Mouse (Mus musculus) midbrain, embryonic 12.5 days (tissue): Measurements from ENCODE around the gene Shoc2. TPM values are rescaled to one million over a fixed set of nuclear protein-coding genes. Genes with fewer than 3 reads are reported as not detected.
A peak's percentile ranks its signal among the peaks of the same experiment; 100 is the strongest.
"Not testable (repeated sequence)": the region's sequence is repeated elsewhere in the genome, so short reads cannot be mapped to it uniquely, and the experiment has no call there.

ENCODE experiments used
- ATAC-seq: fragments of 200-750 bp; cut with Nextera tagmentation; 2 replicates; pipeline ENCODE4 v1.8.0; 2017; ENCODE audit warnings: low read depth, moderate TSS enrichment, moderate library complexity; ENCODE audit not compliant: low FRiP score
- H3K27ac ChIP-seq: fragments of 300-500 bp; sonication (generic); replicated peaks from 2 replicates; pipeline ENCODE4 v1.5.1; 2016; ENCODE audit warnings: mild to moderate bottlenecking
- H3K27me3 ChIP-seq: fragments of 300-500 bp; sonication (generic); 2 replicates; pipeline ENCODE4 v1.6.1; 2016; ENCODE audit warnings: mild to moderate bottlenecking
- H3K36me3 ChIP-seq: fragments of 300-500 bp; sonication (generic); 2 replicates; pipeline ENCODE4 v1.6.1; 2016
- H3K4me1 ChIP-seq: fragments of 300-500 bp; sonication (generic); 2 replicates; pipeline ENCODE4 v1.6.1; 2016
- H3K4me2 ChIP-seq: fragments of 300-500 bp; sonication (generic); replicated peaks from 2 replicates; pipeline ENCODE4 v1.6.1; 2016; ENCODE audit warnings: mild to moderate bottlenecking, moderate library complexity
- H3K4me3 ChIP-seq: fragments of 300-500 bp; sonication (generic); 2 replicates; pipeline ENCODE4 v1.5.1; 2016; ENCODE audit warnings: mild to moderate bottlenecking
- H3K9ac ChIP-seq: fragments of 300-500 bp; sonication (generic); replicated peaks from 2 replicates; pipeline ENCODE4 v1.6.1; 2016; ENCODE audit warnings: mild to moderate bottlenecking, moderate library complexity
- H3K9me3 ChIP-seq: fragments of 300-500 bp; sonication (generic); 2 replicates; pipeline ENCODE4 v1.6.1; 2016; ENCODE audit warnings: mild to moderate bottlenecking
- WGBS: fragments of 180-500 bp; shearing (Covaris S2); methylation state at CpG from one replicate; pipeline ENCODE4 v1.1.7; 2016; 5-methylcytosine and 5-hydroxymethylcytosine counted together
- polyA plus RNA-seq: library from polyadenylated mRNA; unstranded; fragments of >200 nt; fragmentation: Nextera tagmentation; extraction: Ambion mirVana; gene quantifications from 2 replicates; pipeline ENCODE4 v1.2.1, GENCODE M21; 2016

The Shoc2 gene
- polyA plus RNA-seq, 1 experiment from 2014 or later = 71.3 TPM

DNA sequence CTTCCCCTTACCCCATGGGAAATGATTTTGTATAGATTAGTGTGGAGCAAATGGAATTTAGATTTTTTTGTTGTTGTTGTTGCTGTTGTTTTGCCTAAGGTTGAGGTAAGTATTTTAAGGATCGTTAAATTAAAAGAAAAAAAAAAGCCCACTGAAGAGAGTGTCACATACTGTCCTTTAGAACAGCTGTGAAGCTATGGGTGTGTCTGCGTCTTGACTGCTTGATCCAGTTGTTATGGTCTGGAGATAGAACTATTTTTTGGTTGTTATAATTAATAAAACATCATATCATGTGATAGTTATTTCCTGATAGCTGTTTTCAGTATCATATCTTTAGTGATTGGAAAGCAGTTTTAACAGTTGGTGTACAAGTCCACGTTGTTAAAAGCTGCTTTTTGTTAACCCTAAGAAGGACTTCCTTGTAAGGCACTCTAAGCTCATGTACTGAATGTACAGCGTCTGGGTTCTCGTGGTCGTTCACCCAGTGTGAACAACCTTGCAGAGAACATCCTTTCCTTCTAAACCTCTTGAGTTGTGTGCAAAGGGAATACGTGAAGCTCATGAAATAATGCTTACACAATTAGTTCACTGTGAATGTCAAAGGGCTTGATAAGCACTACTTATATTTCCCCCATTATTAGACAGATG is 39.1 kb upstream of the Shoc2 start:
- peaks cover 9% of the 10 kb centered on the region for H3K36me3 ChIP-seq
- no peaks in the 10 kb centered on the region for H3K9me3 ChIP-seq
- H3K4me3 ChIP-seq = peak overlapping the region; percentile 98
- H3K4me2 ChIP-seq = peak overlapping the region; percentile 67
- peaks cover 9% of the 10 kb centered on the region; the same call in 1 of the 2 replicates for H3K27me3 ChIP-seq
- no peak overlapping the region for H3K9ac ChIP-seq
- ATAC-seq = no peak
- H3K27ac ChIP-seq = no peak overlapping the region
- H3K4me1 ChIP-seq = peaks cover 14% of the 10 kb centered on the region
- 76% methylated on average over 7 of the region's 7 CpGs for WGBS

GRCm38 (mm10) chr19:53906033-53906702 is 37.9 kb upstream of the Shoc2 start:
- H3K4me3 ChIP-seq = no peak overlapping the region
- peaks cover 14% of the 10 kb centered on the region for H3K4me1 ChIP-seq
- H3K36me3 ChIP-seq = peaks cover 11% of the 10 kb centered on the region
- H3K27me3 ChIP-seq = no peaks in the 10 kb centered on the region
- H3K9ac ChIP-seq = no peak overlapping the region
- no peak overlapping the region for H3K4me2 ChIP-seq
- 75% methylated on average over 6 of the region's 6 CpGs for WGBS
- no peak overlapping the region for H3K27ac ChIP-seq
- H3K9me3 ChIP-seq = no peaks in the 10 kb centered on the region
- no peak for ATAC-seq

GRCm38 (mm10) chr19:53906703-53907070 is 37.4 kb upstream of the Shoc2 start:
- ATAC-seq, H3K27ac ChIP-seq, H3K27me3 ChIP-seq, H3K4me2 ChIP-seq, H3K9ac ChIP-seq, H3K9me3 ChIP-seq, H3K4me3 ChIP-seq: not testable (repeated sequence)
- peaks cover 14% of the 10 kb centered on the region for H3K4me1 ChIP-seq
- peaks cover 14% of the 10 kb centered on the region for H3K36me3 ChIP-seq

DNA sequence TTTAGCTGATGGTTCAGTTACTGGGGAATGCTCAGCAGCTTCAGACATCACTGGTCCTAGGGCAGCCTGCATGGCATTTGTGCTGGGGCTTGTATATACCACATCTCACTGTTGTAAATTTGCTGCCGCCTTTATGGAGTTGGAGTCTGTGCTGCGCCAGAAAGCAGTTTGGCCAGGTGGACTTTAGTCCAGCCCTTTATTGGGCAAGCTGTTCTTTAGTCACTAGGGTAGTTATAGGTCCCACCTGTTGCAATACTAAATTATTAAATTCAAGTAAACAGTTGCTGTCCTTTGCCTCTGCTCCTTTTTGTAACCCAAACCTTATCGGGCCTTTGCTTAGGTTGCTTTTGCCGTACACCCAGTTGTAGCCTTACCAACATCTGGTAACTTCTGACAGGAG is 29.2 kb upstream of the Shoc2 start:
- no peak overlapping the region for H3K27ac ChIP-seq
- peaks cover 73% of the 10 kb centered on the region for H3K36me3 ChIP-seq
- H3K27me3 ChIP-seq = no peaks in the 10 kb centered on the region
- WGBS = 95% methylated on average over 4 of the region's 4 CpGs
- H3K9me3 ChIP-seq = no peaks in the 10 kb centered on the region
- H3K4me3 ChIP-seq = no peak overlapping the region
- no peak overlapping the region for H3K9ac ChIP-seq
- no peak for ATAC-seq
- no peaks in the 10 kb centered on the region for H3K4me1 ChIP-seq
- no peak overlapping the region for H3K4me2 ChIP-seq

DNA sequence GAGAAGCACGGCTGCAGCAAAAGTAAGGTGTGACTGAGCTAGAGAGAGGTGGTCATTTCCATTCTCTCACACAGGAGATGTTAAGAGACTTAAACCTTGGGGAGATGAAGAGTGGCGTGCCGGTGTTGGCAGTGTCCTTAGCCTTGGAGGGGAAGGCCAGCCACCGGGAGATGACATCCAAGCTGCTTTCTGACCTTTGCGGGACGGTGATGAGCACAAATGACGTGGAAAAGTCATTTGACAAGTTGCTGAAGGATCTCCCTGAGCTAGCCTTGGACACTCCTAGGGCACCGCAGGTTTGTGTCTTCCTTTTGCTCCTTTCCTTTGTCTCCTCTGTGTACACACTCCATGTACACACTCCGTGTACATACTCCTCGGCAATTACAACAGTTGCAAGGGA is 24.6 kb upstream of the Shoc2 start:
- Histone ChIP-seq H3K9me3 (0 out of 2 replicates have a peak, but pooled peaks cover under 1% of the 10 kb centered on the region), H3K4me3 (no peak overlapping the region), H3K27me3 (no peaks in the 10 kb centered on the region), H3K9ac (no peak overlapping the region), H3K36me3 (peaks cover 70% of the 10 kb centered on the region), H3K4me1 (no peaks in the 10 kb centered on the region), H3K4me2 (no peak overlapping the region), H3K27ac (no peak overlapping the region)
- no peak for ATAC-seq
- 90% methylated on average over 10 of the region's 10 CpGs for WGBS

GRCm38 (mm10) chr19:53921996-53922395 is 22.1 kb upstream of the Shoc2 start:
- H3K4me2 ChIP-seq = not testable (repeated sequence)
- WGBS = 89% methylated on average over 3 of the region's 3 CpGs
- peaks cover 55% of the 10 kb centered on the region for H3K36me3 ChIP-seq

DNA sequence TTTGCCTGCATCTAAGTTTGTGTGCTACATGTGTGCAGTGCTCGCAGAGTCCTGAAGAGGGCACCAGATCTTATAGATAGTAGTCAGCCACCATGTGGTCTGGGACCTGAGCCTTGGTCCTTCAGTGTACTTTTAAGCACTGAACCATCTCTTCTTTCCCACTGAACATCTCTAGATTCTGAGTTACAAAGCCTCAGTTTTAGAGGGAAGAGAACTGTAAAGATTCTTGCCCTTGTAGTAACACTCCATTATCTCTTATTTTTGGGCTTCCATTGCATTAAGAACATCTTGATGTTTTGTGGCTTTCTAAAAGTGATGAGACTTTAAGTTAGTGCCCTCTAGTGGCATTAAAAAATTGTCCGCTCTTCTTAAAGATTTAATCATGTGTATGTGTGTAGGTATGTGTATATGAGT is 18.8 kb upstream of the Shoc2 start:
- WGBS = 89% methylated on average over 2 of the region's 2 CpGs
- Histone ChIP-seq H3K4me1 (no peaks in the 10 kb centered on the region), H3K27ac (no peak overlapping the region), H3K27me3 (no peaks in the 10 kb centered on the region), H3K4me2 (no peak overlapping the region), H3K9me3 (0 out of 2 replicates have a peak, but pooled peaks cover 2% of the 10 kb centered on the region), H3K9ac (no peak overlapping the region), H3K36me3 (peaks cover 42% of the 10 kb centered on the region), H3K4me3 (no peak overlapping the region)
- ATAC-seq = no peak

More at GRCm38 (mm10) chr19:53921996-53922395, 22.1 kb upstream of the Shoc2 start:
- not testable (repeated sequence) for H3K9ac ChIP-seq, H3K27ac ChIP-seq, H3K4me3 ChIP-seq, H3K4me1 ChIP-seq, H3K27me3 ChIP-seq, H3K9me3 ChIP-seq, ATAC-seq

DNA sequence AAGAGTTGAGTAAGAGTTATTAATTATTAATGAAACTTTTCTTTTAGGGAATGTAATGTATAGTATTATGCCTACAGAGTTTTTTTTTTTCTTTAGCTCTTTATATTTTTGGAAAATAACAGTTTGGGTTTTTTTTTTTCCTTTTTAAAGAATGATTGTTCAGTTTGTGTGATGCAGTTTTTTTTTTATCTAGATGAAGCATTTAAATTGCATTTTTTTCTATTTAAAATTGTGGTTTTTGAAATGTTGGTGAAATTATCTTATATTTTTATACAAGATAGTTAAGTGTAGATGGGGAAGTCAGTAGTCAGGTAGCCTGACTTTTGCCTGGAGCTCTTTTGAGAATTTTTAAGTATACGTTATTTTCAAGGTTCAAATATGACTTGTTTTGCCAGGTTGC is 17.4 kb upstream of the Shoc2 start:
- 0 out of 2 replicates have a peak, but pooled peaks cover 2% of the 10 kb centered on the region for H3K9me3 ChIP-seq
- H3K4me2 ChIP-seq = no peak overlapping the region
- no peak overlapping the region for H3K27ac ChIP-seq
- no peaks in the 10 kb centered on the region for H3K27me3 ChIP-seq
- no peaks in the 10 kb centered on the region for H3K4me1 ChIP-seq
- no peak overlapping the region for H3K4me3 ChIP-seq
- WGBS = 93% methylated on average over 1 of the region's 1 CpGs
- H3K36me3 ChIP-seq = peaks cover 47% of the 10 kb centered on the region
- H3K9ac ChIP-seq = no peak overlapping the region
- ATAC-seq = no peak

- no peak overlapping the region for H3K4me2 ChIP-seq
- H3K36me3 ChIP-seq = peaks cover 46% of the 10 kb centered on the region
- H3K4me1 ChIP-seq = no peaks in the 10 kb centered on the region
- no peak for ATAC-seq
- 90% methylated on average over 3 of the region's 3 CpGs for WGBS
- H3K27me3 ChIP-seq = no peaks in the 10 kb centered on the region
- H3K9ac ChIP-seq = no peak overlapping the region
- no peak overlapping the region for H3K27ac ChIP-seq
- no peak overlapping the region for H3K4me3 ChIP-seq
- 0 out of 2 replicates have a peak, but pooled peaks cover 2% of the 10 kb centered on the region for H3K9me3 ChIP-seq
Observed at GRCm38 (mm10) chr19:53929218-53929617, 14.9 kb upstream of the Shoc2 start.

DNA sequence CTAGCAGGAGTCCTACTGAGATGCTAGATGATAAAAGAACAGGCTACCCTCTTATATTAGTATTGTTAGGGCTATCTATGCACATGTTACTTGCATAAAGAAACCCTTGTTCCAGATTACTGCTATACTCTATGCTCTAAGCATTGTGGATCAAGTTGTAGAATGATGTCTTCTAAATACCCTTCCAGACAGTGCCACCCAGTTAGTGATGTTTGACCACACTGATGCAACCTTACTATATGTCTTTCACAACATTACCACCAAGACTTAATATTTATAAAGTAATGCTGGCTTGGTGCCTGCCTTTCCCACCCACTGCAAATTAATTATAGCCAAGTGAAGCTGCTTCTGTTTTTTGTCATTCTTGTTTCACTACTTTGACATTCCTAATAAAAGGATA is 11.1 kb upstream of the Shoc2 start:
- Histone ChIP-seq H3K27ac (no peak overlapping the region), H3K27me3 (no peaks in the 10 kb centered on the region), H3K4me3 (no peak overlapping the region), H3K36me3 (peaks cover 38% of the 10 kb centered on the region), H3K9ac (no peak overlapping the region), H3K9me3 (no peaks in the 10 kb centered on the region), H3K4me1 (no peaks in the 10 kb centered on the region), H3K4me2 (no peak overlapping the region)
- no peak for ATAC-seq

DNA sequence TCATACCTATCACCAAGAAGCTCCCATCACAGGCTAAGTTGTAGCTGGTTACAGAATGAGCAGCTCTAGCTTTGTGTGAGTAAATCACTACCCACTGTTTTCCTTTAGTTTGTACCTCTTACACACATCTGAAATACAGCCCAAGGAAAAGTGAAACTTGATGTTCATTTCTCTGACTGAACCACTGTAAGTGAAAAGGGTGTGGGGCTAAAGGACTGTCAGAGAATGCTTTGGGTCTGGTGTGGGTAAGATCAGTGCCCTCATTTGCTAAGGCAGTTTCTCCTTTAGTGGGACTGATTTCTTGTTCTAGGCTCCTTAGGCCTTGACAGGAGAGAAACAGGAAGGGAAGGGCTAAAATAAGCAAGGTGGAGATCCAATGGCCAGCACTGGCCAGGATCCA is 10.1 kb upstream of the Shoc2 start:
- ATAC-seq = no peak
- Histone ChIP-seq H3K4me2 (no peak overlapping the region), H3K4me3 (no peak overlapping the region), H3K9ac (no peak overlapping the region), H3K27me3 (no peaks in the 10 kb centered on the region), H3K36me3 (peaks cover 38% of the 10 kb centered on the region), H3K4me1 (no peaks in the 10 kb centered on the region), H3K9me3 (no peaks in the 10 kb centered on the region), H3K27ac (no peak overlapping the region)

- Histone ChIP-seq H3K27ac (no peak overlapping the region), H3K4me1 (peaks cover 5% of the 10 kb centered on the region), H3K9me3 (no peaks in the 10 kb centered on the region), H3K4me2 (no peak overlapping the region), H3K4me3 (no peak overlapping the region), H3K36me3 (peaks cover 18% of the 10 kb centered on the region), H3K9ac (no peak overlapping the region), H3K27me3 (no peaks in the 10 kb centered on the region)
- ATAC-seq = no peak
- 90% methylated on average over 4 of the region's 4 CpGs for WGBS
Observed at GRCm38 (mm10) chr19:53939467-53939866, 4.6 kb upstream of the Shoc2 start.
